Mouse (Mus musculus) A20 (cell line): ENCODE results near the gene Fam57b.

Experiments used
- DNase-seq: peaks from one replicate; pipeline ENCODE4 v3.0.0-alpha.2; 2011; ENCODE audit warnings: low read depth, low spot score

The Fam57b gene

DNA sequence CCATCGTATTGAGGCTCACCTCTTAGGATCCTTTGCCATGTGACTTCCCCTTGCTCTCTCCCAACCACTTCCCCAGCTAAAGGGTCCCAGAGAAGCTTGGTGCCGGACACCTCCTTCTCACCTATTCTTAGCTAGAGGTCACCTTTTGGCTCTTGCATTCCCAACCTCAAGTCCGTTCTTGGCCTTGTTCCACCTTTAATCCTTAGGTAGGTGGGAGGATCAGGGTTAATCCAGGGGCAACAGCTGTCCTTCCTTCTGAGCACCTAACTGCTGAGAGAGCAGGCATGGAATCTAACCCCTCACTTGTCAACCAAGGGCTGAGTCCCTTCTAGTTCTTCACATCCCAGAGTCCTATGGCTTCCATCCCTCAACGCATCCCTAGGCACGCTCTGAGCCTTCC lies 28.5 kb downstream of the Fam57b start:
- no peak for DNase-seq

DNA sequence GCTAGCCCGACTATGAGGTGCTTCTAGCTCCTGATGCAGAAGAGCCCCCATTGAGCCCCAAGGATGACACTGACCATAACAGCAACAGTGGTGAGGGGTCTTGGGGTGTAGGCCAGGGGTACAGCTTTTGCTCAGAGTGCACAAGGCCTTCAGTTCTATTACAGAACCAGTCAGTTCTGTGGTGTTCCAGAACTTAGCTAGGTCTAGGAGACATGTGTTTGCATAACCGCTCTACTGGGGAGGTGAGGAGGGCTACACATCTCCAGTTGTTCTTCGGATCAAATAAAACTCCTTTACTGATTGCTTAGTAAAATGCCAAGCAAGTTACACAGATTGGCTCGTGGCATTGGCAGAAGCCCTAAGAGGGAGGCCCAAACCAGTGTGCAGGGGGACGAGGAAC lies 34.1 kb downstream of the Fam57b start, which contains the start of gene 4930451I11Rik:
4930451I11Rik (minus strand) TSS at position 101 of the 400 bp plus-strand sequence.
- DNase-seq, result no peak

- peak; percentile 95 for DNase-seq
Measured at GRCm38 (mm10) chr7:126832036-126832598, 34.6 kb downstream of the Fam57b start.

GRCm38 (mm10) chr7:126833294-126833693 lies 35.8 kb downstream of the Fam57b start:
- DNase-seq, result no peak

GRCm38 (mm10) chr7:126843276-126843675 lies 45.8 kb downstream of the Fam57b start:
- DNase-seq, result no peak

- no peak for DNase-seq
Measured at GRCm38 (mm10) chr7:126845516-126845915, 48.0 kb downstream of the Fam57b start.

DNA sequence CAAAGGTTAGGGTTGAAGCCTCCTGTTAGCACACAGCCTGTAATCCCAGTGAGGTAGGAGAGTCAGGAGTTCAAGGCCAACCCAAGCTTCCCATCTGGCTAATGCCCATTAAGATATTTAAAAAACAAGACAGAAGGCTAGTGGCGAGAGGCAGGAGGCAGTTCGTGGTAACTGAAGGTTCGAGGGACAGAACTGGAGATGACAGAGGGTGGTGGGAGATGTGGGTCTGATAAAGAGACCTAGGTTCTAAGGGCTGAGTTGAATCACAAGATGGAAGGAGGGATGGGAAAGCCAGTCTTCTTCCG lies 49.6 kb downstream of the Fam57b start, which contains the start of gene Doc2a:
Doc2a (plus strand) TSS at position 301 of the 305 bp plus-strand sequence.
- DNase-seq, result no peak

DNA sequence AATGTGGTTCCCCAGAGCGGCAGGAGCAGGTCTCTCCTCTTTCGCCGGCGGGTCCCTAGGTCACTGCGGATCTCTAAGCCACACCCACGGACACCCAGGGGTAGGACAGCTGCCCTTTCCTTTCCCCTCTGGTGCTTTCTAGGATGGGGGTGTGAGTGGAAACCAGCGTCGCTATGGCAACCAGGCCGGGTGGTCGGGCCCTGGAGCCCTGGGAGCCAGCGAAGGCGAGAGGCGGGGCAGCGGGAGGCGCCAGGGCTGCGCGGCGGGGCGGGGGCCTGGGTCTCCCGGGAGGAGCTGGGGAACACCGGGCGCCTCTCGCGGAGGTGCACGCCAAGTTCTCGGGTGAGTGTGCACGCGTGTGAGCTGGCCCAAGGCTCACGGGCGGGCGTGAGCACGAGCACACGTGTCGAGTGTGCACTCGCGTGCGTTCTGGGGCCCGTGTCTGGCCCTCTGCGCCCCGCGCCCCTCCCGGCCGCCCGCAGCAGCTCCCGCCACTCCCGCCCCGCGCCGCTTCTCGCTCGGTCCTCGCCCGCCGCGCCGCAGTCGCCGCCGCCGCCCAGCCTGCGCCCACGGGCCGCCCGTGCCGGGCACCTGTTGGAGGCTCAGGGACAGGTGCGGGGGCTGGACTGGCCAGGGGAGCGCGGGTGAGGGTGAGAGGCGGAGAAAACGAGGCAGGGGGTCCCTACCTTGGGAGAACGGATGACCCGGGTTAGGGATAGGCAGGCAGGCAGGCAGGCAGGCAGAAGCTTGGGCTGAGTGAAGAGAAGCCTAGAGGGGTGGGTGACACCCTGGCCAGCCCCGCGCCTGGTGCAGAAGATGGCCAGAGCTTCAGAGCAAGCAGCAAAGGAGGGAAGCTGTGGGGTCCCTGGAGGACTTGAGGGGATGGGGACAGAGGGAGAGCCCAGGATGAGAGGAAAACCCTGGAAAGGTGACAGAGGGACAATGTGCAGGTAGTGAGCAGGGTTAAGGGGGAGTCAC lies 50.2 kb downstream of the Fam57b start:
- no peak for DNase-seq

DNA sequence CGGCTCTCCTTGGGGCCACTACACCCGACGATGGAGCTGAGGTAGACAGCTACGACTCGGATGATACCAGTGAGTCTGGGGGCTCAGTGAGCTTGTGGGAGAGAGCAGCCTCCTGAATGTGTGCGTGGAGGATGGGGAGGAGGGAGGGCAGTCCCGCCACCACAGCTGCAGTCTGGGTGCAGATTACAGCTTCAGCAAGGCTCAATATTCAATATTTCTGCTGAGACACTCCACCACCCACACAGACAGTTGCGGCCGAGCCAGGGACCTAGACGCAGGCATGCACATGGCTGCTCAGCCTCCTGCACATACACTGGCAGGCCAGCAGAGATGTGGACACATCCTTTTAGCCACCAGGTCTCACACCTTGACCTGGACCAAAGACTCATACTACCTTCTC lies 51.3 kb downstream of the Fam57b start:
- no peak for DNase-seq

- DNase-seq, result no peak
Measured at GRCm38 (mm10) chr7:126850161-126850560, 52.7 kb downstream of the Fam57b start.

DNA sequence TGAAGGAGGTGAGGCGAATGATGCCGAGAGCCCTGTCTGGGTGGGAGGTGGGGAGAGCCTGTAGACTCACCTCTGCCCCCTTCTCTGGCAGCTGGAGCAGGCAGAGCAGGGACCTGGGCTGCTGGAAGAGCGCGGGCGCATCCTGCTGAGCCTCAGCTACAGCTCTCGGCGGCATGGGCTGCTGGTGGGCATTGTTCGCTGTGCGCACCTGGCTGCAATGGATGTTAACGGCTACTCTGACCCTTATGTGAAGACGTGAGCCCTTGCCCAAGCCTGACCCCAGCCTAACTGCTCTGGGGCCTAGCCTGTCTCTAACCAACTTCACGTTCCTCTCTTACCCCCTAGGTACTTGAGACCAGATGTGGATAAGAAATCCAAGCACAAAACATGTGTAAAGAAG lies 53.7 kb downstream of the Fam57b start:
- DNase-seq, result no peak

DNA sequence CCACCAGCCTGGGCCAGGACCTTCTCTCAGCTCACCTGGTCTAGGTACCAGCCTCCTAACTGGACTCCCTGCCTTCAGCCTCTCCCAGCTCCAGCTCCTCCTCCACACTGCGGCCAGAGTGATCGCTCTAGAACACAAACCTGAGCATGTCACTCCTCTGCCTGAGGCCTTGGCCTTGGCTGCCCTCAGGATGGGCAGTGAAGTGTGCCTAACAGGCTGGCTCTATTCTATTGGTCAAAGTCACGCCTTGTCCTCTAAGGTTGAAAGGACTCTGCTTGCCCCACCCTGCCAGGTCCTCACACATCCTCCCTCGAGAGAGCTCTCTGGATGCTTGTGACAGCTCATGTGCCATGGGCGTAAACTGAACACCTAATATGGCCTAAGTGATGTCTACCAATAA lies 56.0 kb downstream of the Fam57b start:
- DNase-seq, result no peak

DNA sequence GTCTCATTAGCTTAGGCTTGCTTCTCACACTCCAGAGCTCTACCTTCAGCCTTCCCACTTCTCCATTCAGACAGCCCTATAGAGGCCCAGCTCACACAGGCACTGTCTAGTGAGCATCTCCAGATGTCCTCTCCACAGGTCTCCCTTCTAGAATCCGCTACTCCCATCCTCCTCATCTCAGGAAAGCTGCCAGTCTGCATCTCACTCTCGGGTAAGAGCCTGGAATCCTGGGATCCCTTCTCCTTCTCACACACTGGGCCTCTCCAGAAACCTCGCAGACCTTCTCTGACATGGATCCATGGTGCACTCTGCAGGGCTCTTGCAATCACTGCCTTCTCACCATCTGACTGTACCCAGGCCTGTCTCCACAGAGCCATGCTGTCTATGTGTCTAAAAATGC lies 58.2 kb downstream of the Fam57b start:
- DNase-seq, result no peak

- DNase-seq, result no peak
Measured at GRCm38 (mm10) chr7:126856741-126857420, 59.4 kb downstream of the Fam57b start.

GRCm38 (mm10) chr7:126860987-126861386 lies 63.5 kb downstream of the Fam57b start:
- peak; percentile 58 for DNase-seq

DNA sequence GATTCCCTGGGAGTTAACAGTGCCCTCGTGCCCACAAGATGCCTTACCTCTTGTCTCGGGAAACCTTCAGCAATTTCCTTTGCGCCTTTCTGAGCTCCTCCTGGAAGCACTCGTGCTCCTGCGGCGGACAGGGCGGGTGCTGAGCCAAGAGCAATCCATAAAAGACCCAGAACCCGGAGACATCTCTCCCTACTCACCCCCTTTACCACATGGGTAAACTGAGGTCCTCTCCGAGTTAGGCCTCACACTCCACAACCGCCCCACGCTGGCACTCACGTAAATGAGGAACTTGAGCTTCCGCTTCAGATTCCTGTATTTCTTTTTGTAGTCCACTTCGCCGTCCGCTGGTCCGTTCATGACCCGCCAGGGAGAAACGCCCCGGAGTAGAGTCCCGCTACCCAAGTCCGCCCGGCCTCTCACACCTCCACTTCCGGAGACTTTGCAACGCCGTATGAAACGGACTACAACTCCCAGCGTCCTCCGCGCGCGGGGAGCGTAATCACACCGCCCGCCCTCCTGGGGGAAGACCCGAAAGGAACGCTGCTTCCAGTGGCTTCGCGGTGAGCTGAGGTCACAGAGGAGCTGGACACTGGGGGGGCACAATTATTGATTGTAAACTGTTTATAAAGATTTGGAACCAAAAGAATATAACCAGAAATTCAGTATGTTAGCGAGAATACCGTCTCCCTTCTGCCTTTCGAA lies 64.1 kb downstream of the Fam57b start, which contains the start of gene Hirip3:
Hirip3 (plus strand) TSS at position 544 of the 702 bp plus-strand sequence.
- peak; percentile 97 for DNase-seq

DNA sequence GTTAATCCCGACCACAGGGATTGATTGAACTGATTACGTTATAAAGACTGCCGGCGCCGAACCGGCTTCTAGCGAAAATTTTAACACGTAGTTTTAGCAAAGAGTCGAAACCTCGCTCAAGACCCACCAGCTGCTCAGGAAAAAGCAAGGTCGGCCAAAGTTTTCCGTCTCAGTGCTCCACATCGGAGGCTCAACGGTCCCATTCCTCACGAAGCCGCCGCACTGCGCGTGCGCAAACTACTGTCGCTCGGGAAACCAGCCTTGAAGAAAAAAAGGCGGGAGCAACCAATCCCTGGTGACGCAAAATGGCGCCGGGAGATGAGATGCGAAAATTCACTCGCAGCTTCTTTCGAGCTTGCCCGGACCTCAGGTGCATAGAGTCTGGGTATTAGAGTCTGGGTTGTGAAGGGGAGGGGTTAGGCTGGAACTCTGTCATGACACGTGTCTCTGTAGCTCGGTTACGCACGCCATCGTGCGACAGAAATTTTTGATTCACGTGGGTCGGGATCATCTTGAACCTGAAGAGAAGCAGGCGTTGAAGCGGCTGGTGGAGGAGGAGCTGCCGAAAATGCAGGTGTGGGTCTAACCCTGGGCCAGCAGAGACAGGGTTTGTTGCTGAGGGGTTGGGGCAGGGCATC lies 64.8 kb downstream of the Fam57b start, which contains the start of gene Ino80e:
Ino80e (minus strand) TSS at position 231 of the 638 bp plus-strand sequence.
- DNase-seq, result peak; percentile 95

GRCm38 (mm10) chr7:126863791-126864190 lies 66.3 kb downstream of the Fam57b start:
- no peak for DNase-seq

GRCm38 (mm10) chr7:126867534-126867933 lies 70.1 kb downstream of the Fam57b start:
- no peak for DNase-seq

GRCm38 (mm10) chr7:126868003-126868402 lies 70.5 kb downstream of the Fam57b start:
- DNase-seq, result no peak
